Mouse (Mus musculus): ENCODE data around the gene Atp8a2. TPM values are rescaled to one million over a fixed set of nuclear protein-coding genes. Genes with fewer than 3 reads are reported as not detected.

Atp8a2 gene
- polyA plus RNA-seq, 1 experiment from 2014 or later, result 9.0 TPM

GRCm38 (mm10) chr14:59708009-59708408, 489.0 kb downstream of the Atp8a2 start:
- H3K27me3 ChIP-seq (ENCODE audit: control insufficient read depth, insufficient read depth, low read length), result no peaks in the 10 kb centered on the region
- H3K4me3 ChIP-seq (ENCODE audit: low read depth, low read length), result no peak overlapping the region
- WGBS, result 91% methylated on average over 7 of the region's 7 CpGs
- no peaks in the 10 kb centered on the region for H3K36me3 ChIP-seq (ENCODE audit: control insufficient read depth, insufficient read depth, low read length)
- ATAC-seq (ENCODE audit: insufficient read depth, low FRiP score, low TSS enrichment) (no peak), DNase-seq (ENCODE audit: low spot score) (no peak)
- H3K9ac ChIP-seq (ENCODE audit: low read length), result no peak overlapping the region
- no peaks in the 10 kb centered on the region for H3K9me3 ChIP-seq (ENCODE audit: control insufficient read depth, low read length)
- no peak overlapping the region for H3K4me2 ChIP-seq (ENCODE audit: low read depth)
- no peak overlapping the region for H3K27ac ChIP-seq (ENCODE audit: low read depth, low read length)
- H3K4me1 ChIP-seq (ENCODE audit: control insufficient read depth, insufficient read depth, low read length), result no peaks in the 10 kb centered on the region

GRCm38 (mm10) chr14:59705326-59706058, 491.5 kb downstream of the Atp8a2 start:
- Histone ChIP-seq H3K9ac (ENCODE audit: low read length) (no peak overlapping the region), H3K27ac (ENCODE audit: low read depth, low read length) (no peak overlapping the region), H3K4me1 (ENCODE audit: control insufficient read depth, insufficient read depth, low read length) (no peaks in the 10 kb centered on the region), H3K9me3 (ENCODE audit: control insufficient read depth, low read length) (no peaks in the 10 kb centered on the region), H3K27me3 (ENCODE audit: control insufficient read depth, insufficient read depth, low read length) (no peaks in the 10 kb centered on the region), H3K4me3 (ENCODE audit: low read depth, low read length) (no peak overlapping the region), H3K36me3 (ENCODE audit: control insufficient read depth, insufficient read depth, low read length) (no peaks in the 10 kb centered on the region), H3K4me2 (ENCODE audit: low read depth) (no peak overlapping the region)
- no peak for ATAC-seq (ENCODE audit: insufficient read depth, low FRiP score, low TSS enrichment)
- 77% methylated on average over 13 of the region's 13 CpGs for WGBS
- DNase-seq (ENCODE audit: low spot score), result no peak

- H3K9ac ChIP-seq (ENCODE audit: low read length), result no peak overlapping the region
- ATAC-seq (ENCODE audit: insufficient read depth, low FRiP score, low TSS enrichment) (no peak), DNase-seq (ENCODE audit: low spot score) (no peak)
- no peaks in the 10 kb centered on the region for H3K4me1 ChIP-seq (ENCODE audit: control insufficient read depth, insufficient read depth, low read length)
- WGBS, result 44% methylated on average over 5 of the region's 5 CpGs
- no peaks in the 10 kb centered on the region for H3K27me3 ChIP-seq (ENCODE audit: control insufficient read depth, insufficient read depth, low read length)
- no peak overlapping the region for H3K4me2 ChIP-seq (ENCODE audit: low read depth)
- no peak overlapping the region for H3K27ac ChIP-seq (ENCODE audit: low read depth, low read length)
- H3K9me3 ChIP-seq (ENCODE audit: control insufficient read depth, low read length), result no peaks in the 10 kb centered on the region
- H3K36me3 ChIP-seq (ENCODE audit: control insufficient read depth, insufficient read depth, low read length), result no peaks in the 10 kb centered on the region
- H3K4me3 ChIP-seq (ENCODE audit: low read depth, low read length), result no peak overlapping the region
These were observed 495.5 kb downstream of the Atp8a2 start for GRCm38 (mm10) chr14:59701492-59701891.

- Histone ChIP-seq H3K27me3 (ENCODE audit: control insufficient read depth, insufficient read depth, low read length) (no peaks in the 10 kb centered on the region), H3K9ac (ENCODE audit: low read length) (no peak overlapping the region), H3K4me1 (ENCODE audit: control insufficient read depth, insufficient read depth, low read length) (no peaks in the 10 kb centered on the region), H3K9me3 (ENCODE audit: control insufficient read depth, low read length) (no peaks in the 10 kb centered on the region), H3K4me2 (ENCODE audit: low read depth) (no peak overlapping the region), H3K36me3 (ENCODE audit: control insufficient read depth, insufficient read depth, low read length) (no peaks in the 10 kb centered on the region), H3K4me3 (ENCODE audit: low read depth, low read length) (no peak overlapping the region), H3K27ac (ENCODE audit: low read depth, low read length) (no peak overlapping the region)
- DNase-seq (ENCODE audit: low spot score) (no peak), ATAC-seq (ENCODE audit: insufficient read depth, low FRiP score, low TSS enrichment) (no peak)
- 91% methylated on average over 4 of the region's 4 CpGs for WGBS
These were observed 501.8 kb downstream of the Atp8a2 start for GRCm38 (mm10) chr14:59695160-59695559.

GRCm38 (mm10) chr14:59692164-59692563, 504.8 kb downstream of the Atp8a2 start:
- no peak for DNase-seq (ENCODE audit: low spot score)
- Histone ChIP-seq H3K4me1 (ENCODE audit: control insufficient read depth, insufficient read depth, low read length) (no peaks in the 10 kb centered on the region), H3K27ac (ENCODE audit: low read depth, low read length) (no peak overlapping the region), H3K9me3 (ENCODE audit: control insufficient read depth, low read length) (no peaks in the 10 kb centered on the region), H3K4me2 (ENCODE audit: low read depth) (no peak overlapping the region), H3K27me3 (ENCODE audit: control insufficient read depth, insufficient read depth, low read length) (no peaks in the 10 kb centered on the region), H3K4me3 (ENCODE audit: low read depth, low read length) (no peak overlapping the region), H3K9ac (ENCODE audit: low read length) (no peak overlapping the region), H3K36me3 (ENCODE audit: control insufficient read depth, insufficient read depth, low read length) (no peaks in the 10 kb centered on the region)
- ATAC-seq (ENCODE audit: insufficient read depth, low FRiP score, low TSS enrichment), result no peak
- 83% methylated on average over 6 of the region's 6 CpGs for WGBS

- DNase-seq (ENCODE audit: low spot score), result no peak
- no peaks in the 10 kb centered on the region for H3K9me3 ChIP-seq (ENCODE audit: control insufficient read depth, low read length)
- no peak overlapping the region for H3K4me2 ChIP-seq (ENCODE audit: low read depth)
- no peaks in the 10 kb centered on the region for H3K27me3 ChIP-seq (ENCODE audit: control insufficient read depth, insufficient read depth, low read length)
- 72% methylated on average over 13 of the region's 13 CpGs for WGBS
- no peaks in the 10 kb centered on the region for H3K4me1 ChIP-seq (ENCODE audit: control insufficient read depth, insufficient read depth, low read length)
- no peaks in the 10 kb centered on the region for H3K36me3 ChIP-seq (ENCODE audit: control insufficient read depth, insufficient read depth, low read length)
- no peak overlapping the region for H3K27ac ChIP-seq (ENCODE audit: low read depth, low read length)
- H3K9ac ChIP-seq (ENCODE audit: low read length), result no peak overlapping the region
- H3K4me3 ChIP-seq (ENCODE audit: low read depth, low read length), result no peak overlapping the region
- no peak for ATAC-seq (ENCODE audit: insufficient read depth, low FRiP score, low TSS enrichment)
These were observed 505.6 kb downstream of the Atp8a2 start for GRCm38 (mm10) chr14:59691402-59691801.

- H3K9me3 ChIP-seq (ENCODE audit: control insufficient read depth, low read length), result no peaks in the 10 kb centered on the region
- no peak overlapping the region for H3K4me3 ChIP-seq (ENCODE audit: low read depth, low read length)
- H3K4me1 ChIP-seq (ENCODE audit: control insufficient read depth, insufficient read depth, low read length), result no peaks in the 10 kb centered on the region
- H3K4me2 ChIP-seq (ENCODE audit: low read depth), result no peak overlapping the region
- no peak overlapping the region for H3K27ac ChIP-seq (ENCODE audit: low read depth, low read length)
- DNase-seq (ENCODE audit: low spot score) (no peak), ATAC-seq (ENCODE audit: insufficient read depth, low FRiP score, low TSS enrichment) (no peak)
- WGBS, result 77% methylated on average over 12 of the region's 12 CpGs
- H3K36me3 ChIP-seq (ENCODE audit: control insufficient read depth, insufficient read depth, low read length), result no peaks in the 10 kb centered on the region
- H3K9ac ChIP-seq (ENCODE audit: low read length), result no peak overlapping the region
- no peaks in the 10 kb centered on the region for H3K27me3 ChIP-seq (ENCODE audit: control insufficient read depth, insufficient read depth, low read length)
These were observed 506.0 kb downstream of the Atp8a2 start for GRCm38 (mm10) chr14:59690954-59691353.

GRCm38 (mm10) chr14:59689596-59689995, 507.4 kb downstream of the Atp8a2 start:
- Histone ChIP-seq H3K9me3 (ENCODE audit: control insufficient read depth, low read length) (no peaks in the 10 kb centered on the region), H3K4me2 (ENCODE audit: low read depth) (no peak overlapping the region), H3K36me3 (ENCODE audit: control insufficient read depth, insufficient read depth, low read length) (no peaks in the 10 kb centered on the region), H3K4me1 (ENCODE audit: control insufficient read depth, insufficient read depth, low read length) (no peaks in the 10 kb centered on the region), H3K4me3 (ENCODE audit: low read depth, low read length) (no peak overlapping the region), H3K9ac (ENCODE audit: low read length) (no peak overlapping the region), H3K27me3 (ENCODE audit: control insufficient read depth, insufficient read depth, low read length) (no peaks in the 10 kb centered on the region), H3K27ac (ENCODE audit: low read depth, low read length) (no peak overlapping the region)
- WGBS, result 44% methylated on average over 4 of the region's 4 CpGs
- DNase-seq (ENCODE audit: low spot score) (no peak), ATAC-seq (ENCODE audit: insufficient read depth, low FRiP score, low TSS enrichment) (no peak)

- Histone ChIP-seq H3K36me3 (ENCODE audit: control insufficient read depth, insufficient read depth, low read length) (no peaks in the 10 kb centered on the region), H3K27ac (ENCODE audit: low read depth, low read length) (no peak overlapping the region), H3K9ac (ENCODE audit: low read length) (no peak overlapping the region), H3K4me1 (ENCODE audit: control insufficient read depth, insufficient read depth, low read length) (no peaks in the 10 kb centered on the region), H3K4me3 (ENCODE audit: low read depth, low read length) (no peak overlapping the region), H3K27me3 (ENCODE audit: control insufficient read depth, insufficient read depth, low read length) (no peaks in the 10 kb centered on the region), H3K4me2 (ENCODE audit: low read depth) (no peak overlapping the region), H3K9me3 (ENCODE audit: control insufficient read depth, low read length) (no peaks in the 10 kb centered on the region)
- ATAC-seq (ENCODE audit: insufficient read depth, low FRiP score, low TSS enrichment) (no peak), DNase-seq (ENCODE audit: low spot score) (no peak)
- WGBS, result 74% methylated on average over 5 of the region's 5 CpGs
These were observed 510.8 kb downstream of the Atp8a2 start for GRCm38 (mm10) chr14:59686229-59686628.
